Comparison of ENCODE assay signal across 1 mouse cellular context in genomic region chr19:5269392-5269791, GRCm38 (mm10).
TF ChIP-seq lines count a peak whose summit lies in the region.

No protein-coding gene starts in this region.

TF ChIP-seq in MEL, 35 proteins besides CTCF, POLR2A, EP300 and RAD21 (continued from another document):
- TF ChIP-seq TCF12 (IDR thresholded peaks at IDR 0.05; ENCODE audit: low read depth, low read length) (0 out of 2 replicates have a peak, but pooled peaks have one; percentile 26), MXI1 (IDR thresholded peaks at IDR 0.05; ENCODE audit: low read depth, low read length) (peak; percentile 36; the same call in 1 of the 2 replicates)
